Mouse (Mus musculus) liver, postnatal 0 days (tissue): ENCODE measurements around the gene Wdr60.

Source experiments
- CTCF ChIP-seq: sonication (generic); IDR thresholded peaks from 2 replicates; pipeline ENCODE4 v1.5.1; 2016; ENCODE audit warnings: antibody characterized with exemption, low read depth
- EP300 ChIP-seq: IDR thresholded peaks from 2 replicates; pipeline ENCODE4 v1.6.1; 2016; ENCODE audit warnings: antibody characterized with exemption, low read depth, mild to moderate bottlenecking

- TF ChIP-seq CTCF = no peak
- TF ChIP-seq EP300 = no peak
Measured at GRCm38 (mm10) chr12:116159223-116159622, 103.6 kb downstream of the Wdr60 start.
